ENCODE assay signal across 11 mouse cellular contexts in the genomic region with DNA sequence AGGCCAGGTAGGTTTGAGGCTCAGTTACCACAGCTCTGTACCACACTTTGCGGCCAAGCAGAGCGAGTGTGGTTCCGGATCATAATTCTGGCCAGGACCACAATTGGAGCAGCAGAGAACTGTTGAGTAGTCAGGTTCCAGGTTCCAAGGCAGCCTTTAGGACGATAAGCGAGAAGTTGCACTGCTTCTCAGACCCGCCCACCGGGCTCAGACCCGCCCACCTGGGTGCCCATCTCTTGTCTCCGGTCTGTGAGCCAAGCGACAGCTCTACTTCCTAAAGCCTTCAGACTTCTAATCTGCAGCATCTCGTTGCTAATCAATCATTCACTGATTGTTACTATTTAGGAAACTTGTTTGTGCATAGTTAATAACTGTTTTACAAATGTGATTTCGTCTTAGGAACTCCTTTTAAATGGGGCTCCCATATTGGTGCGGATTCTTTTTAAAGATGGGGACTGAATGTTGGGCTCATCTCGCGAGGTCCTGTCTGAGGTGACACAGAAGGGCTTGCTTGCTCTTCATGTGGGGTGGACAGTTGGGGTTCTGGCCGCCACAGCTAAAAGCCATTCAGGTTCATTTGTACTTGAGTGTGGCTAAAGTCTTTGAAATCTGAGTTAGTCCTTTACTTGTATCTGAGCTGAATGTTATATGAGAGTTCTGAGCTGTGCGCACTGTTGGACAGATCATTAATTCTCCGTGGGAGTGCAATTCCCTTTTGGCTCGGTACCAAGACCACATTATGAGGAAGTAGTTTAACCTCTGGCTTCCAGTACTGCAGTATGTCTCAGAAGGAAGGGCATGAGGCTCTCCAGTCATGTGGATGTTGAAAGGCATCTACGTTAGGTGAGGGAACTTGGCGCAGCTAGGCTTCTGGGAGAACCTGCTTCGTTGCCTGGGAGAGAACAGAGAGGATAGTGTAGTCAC. TPM values are rescaled to one million over a fixed set of nuclear protein-coding genes. Genes with fewer than 3 reads are reported as not detected.
DNase-seq lines count a peak whose midpoint lies in the region; ATAC-seq and TF ChIP-seq lines count a peak whose summit lies in the region.
"Had no signal": no experiment of that assay in that cellular context is flagged by ENCODE, and none has a peak within 500 bp of the region (broad histone marks: within the 10 kb centered on the region; RNA-seq: fewer than 3 reads in every experiment).

No protein-coding gene starts in this region.

- no peak overlapping the region for H3K9ac ChIP-seq in kidney, embryonic 15.5 days
- H3K9ac ChIP-seq: embryonic facial prominence, embryonic 12.5 days had no signal

- no peaks in the 10 kb centered on the region for H3K36me3 ChIP-seq in kidney, embryonic 15.5 days
- H3K36me3 ChIP-seq: embryonic facial prominence, embryonic 12.5 days had no signal

- peak overlapping the region; percentile 83 for H3K27ac ChIP-seq in kidney, embryonic 15.5 days
- no peak overlapping the region for H3K27ac ChIP-seq in layer of hippocampus, adult 2 months
- H3K27ac ChIP-seq: embryonic facial prominence, embryonic 12.5 days had no signal

- TF ChIP-seq CTCF in layer of hippocampus, adult 2 months (conservative IDR thresholded peaks at IDR 0.05) = no peak

- 35% methylated on average over 22 of the region's 22 CpGs for WGBS in kidney, embryonic 15.5 days

- H3K4me1 ChIP-seq in kidney, embryonic 15.5 days = peaks cover 34% of the 10 kb centered on the region

- H3K9me3 ChIP-seq in kidney, embryonic 15.5 days (replicated peaks) = no peaks in the 10 kb centered on the region
- H3K9me3 ChIP-seq: embryonic facial prominence, embryonic 12.5 days had no signal

- ATAC-seq in kidney, embryonic 15.5 days (replicated peaks; ENCODE audit: low FRiP score) = peak; percentile 76

- peaks cover 11% of the 10 kb centered on the region for H3K27me3 ChIP-seq in kidney, embryonic 15.5 days

- DNase-seq in 3T3-L1 (ENCODE audit: low read depth, low spot score) (peak; percentile 62), R1 (ENCODE audit: low read depth, low spot score) (peak; percentile 19)
- DNase-seq in lung, postnatal 25 days (ENCODE audit: low spot score) = peak; percentile 46
- no peak for DNase-seq in cerebellum, postnatal 14 days
- DNase-seq in spleen, adult 12 weeks (ENCODE audit: low spot score) = no peak
- DNase-seq in layer of hippocampus, adult 2 months (ENCODE audit: low spot score in 2 of 2) = no peak
- DNase-seq: heart, postnatal 14 days; left cerebral cortex, postnatal 4 days had no signal

- H3K4me2 ChIP-seq in kidney, embryonic 15.5 days = peak overlapping the region; percentile 35
- H3K4me2 ChIP-seq: embryonic facial prominence, embryonic 12.5 days had no signal

- H3K4me3 ChIP-seq in kidney, embryonic 15.5 days (replicated peaks) = no peak overlapping the region
- no peak overlapping the region for H3K4me3 ChIP-seq in layer of hippocampus, adult 2 months
- H3K4me3 ChIP-seq: embryonic facial prominence, embryonic 12.5 days had no signal

RNA-seq across cellular contexts. Expression of gene Ccdc121, which starts 28.9 kb away (rescaled TPM):
- polyA plus RNA-seq in kidney, embryonic 15.5 days (2015; fragmentation: Nextera tagmentation; extraction: Ambion mirVana) = 0.08 and 0.32 TPM in 2 replicates
- total RNA-seq in layer of hippocampus, adult 2 months (2021) = under 1 TPM; 0.20 to 0.72 TPM
- total RNA-seq: ES-E14; heart, postnatal 14 days had no signal

RNA-seq across cellular contexts. Expression of gene Dnah14, which starts 36.3 kb away (rescaled TPM):
- polyA plus RNA-seq in kidney, embryonic 15.5 days (2015; fragmentation: Nextera tagmentation; extraction: Ambion mirVana) = 1.4 and 2.0 TPM in 2 replicates
- total RNA-seq in layer of hippocampus, adult 2 months (2021) = under 1 TPM; 0.76 to 0.82 TPM

Comparison
In these comparisons a context has a peak if more than half of its experiments do, and no peak if none do; other contexts are left out.
1. DNase-seq: peak in 3T3-L1 (single experiment), R1 (single experiment) and lung, postnatal 25 days (single experiment); none in cerebellum, postnatal 14 days (0 of 2), spleen, adult 12 weeks (single experiment) and layer of hippocampus, adult 2 months (0 of 2).